Mouse (Mus musculus): ENCODE data around the gene Fbxo27. TPM values are rescaled to one million over a fixed set of nuclear protein-coding genes. Genes with fewer than 3 reads are reported as not detected.

The Fbxo27 gene
- total RNA-seq, 1 experiment, result 5.8 TPM

- H3K4me3 ChIP-seq (ENCODE audit: insufficient read depth in 1 of 2, low read depth in 1 of 2, low read length in 2 of 2, poor library complexity in 1 of 2, severe bottlenecking in 1 of 2), result no peak overlapping the region
- H3K4me1 ChIP-seq (ENCODE audit: control insufficient read depth in 2 of 2, insufficient read depth in 2 of 2, low read length in 2 of 2, poor library complexity in 1 of 2), result peaks cover 2 to 8% of the 10 kb centered on the region in 2 experiments; a peak in 3 of 4 replicates
- H3K9me3 ChIP-seq (ENCODE audit: control insufficient read depth, insufficient read depth, low read depth, low read length), result no peaks in the 10 kb centered on the region
- in situ Hi-C loops (cut with MboI; ENCODE audit: low sequenced_read_pairs in 2 of 2, unreplicated experiment in 2 of 2), result loop anchor here (5.0 to 10.0 kb wide), 2 partner anchors 102 to 115 kb away; no protein-coding TSS in a partner anchor
- H3K36me3 ChIP-seq (ENCODE audit: control insufficient read depth, insufficient read depth, low read length, poor library complexity, severe bottlenecking), result no peaks in the 10 kb centered on the region
- H3K9ac ChIP-seq (ENCODE audit: insufficient read depth, low read depth, low read length, poor library complexity, severe bottlenecking), result no peak overlapping the region; the same call in 1 of the 2 replicates
- no peak for DNase-seq (ENCODE audit: low read depth, low spot score)
- no peak for TF ChIP-seq ZC3H11A (IDR thresholded peaks at IDR 0.05; ENCODE audit: borderline replicate concordance, low read depth, low read length)
- TF ChIP-seq HCFC1 (IDR thresholded peaks at IDR 0.05; ENCODE audit: borderline replicate concordance, insufficient read depth, low read length), result no peak
- TF ChIP-seq MAFK (IDR thresholded peaks at IDR 0.05; ENCODE audit: insufficient read depth, low read depth, low read length), result no peak
- TF ChIP-seq CHD2 (IDR thresholded peaks at IDR 0.05; ENCODE audit: low read depth, low read length), result no peak
- TF ChIP-seq ZNF384 (IDR thresholded peaks at IDR 0.05; ENCODE audit: low read depth, low read length), result no peak
- H3K27ac ChIP-seq (ENCODE audit: insufficient read depth, low read depth, low read length, poor library complexity, severe bottlenecking), result peak overlapping the region; percentile 6; the same call in 1 of the 2 replicates
Measured at GRCm38 (mm10) chr7:28719650-28720049, 27.0 kb downstream of the Fbxo27 start.

DNA sequence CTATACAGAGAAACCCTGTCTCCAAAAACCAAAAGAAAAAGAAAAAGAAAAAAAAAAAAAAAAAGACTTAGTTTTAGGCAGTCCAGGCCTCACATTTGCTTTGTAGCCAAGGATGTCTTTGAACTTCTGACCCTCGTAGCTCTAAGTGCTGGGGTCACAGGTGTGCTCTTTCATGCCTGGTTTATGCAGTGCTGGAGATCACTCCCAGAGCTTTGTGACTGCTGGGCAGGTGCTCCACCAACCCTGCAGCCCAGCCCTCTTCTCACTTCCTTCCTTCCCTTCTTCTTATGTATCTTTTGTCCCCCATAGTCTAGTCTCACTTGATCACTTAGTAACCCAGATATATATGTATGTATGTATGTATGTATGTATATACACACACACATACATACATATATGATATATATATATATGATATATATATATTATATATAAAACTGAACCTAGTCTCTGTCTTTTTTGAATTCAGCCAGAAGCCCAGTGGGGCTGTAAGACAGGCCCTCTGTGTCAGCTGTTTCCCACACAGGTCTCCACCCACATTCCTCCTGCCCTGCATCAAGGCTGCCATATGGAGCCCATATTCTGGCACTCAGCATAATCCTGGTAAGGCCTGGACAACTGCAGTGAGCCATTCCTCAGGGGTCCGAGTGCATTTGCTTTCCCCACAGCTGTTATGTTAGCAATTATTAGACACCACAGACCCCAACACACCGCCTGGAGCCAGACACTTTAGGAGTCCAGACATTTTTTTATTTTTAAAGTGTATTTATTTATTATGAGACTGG, 28.3 kb downstream of the Fbxo27 start:
- Histone ChIP-seq H3K9ac (ENCODE audit: insufficient read depth, low read depth, low read length, poor library complexity, severe bottlenecking) (no peak overlapping the region), H3K9me3 (ENCODE audit: control insufficient read depth, insufficient read depth, low read depth, low read length) (no peaks in the 10 kb centered on the region), H3K4me3 (ENCODE audit: insufficient read depth in 1 of 2, low read depth in 1 of 2, low read length in 2 of 2, poor library complexity in 1 of 2, severe bottlenecking in 1 of 2) (no peak overlapping the region), H3K4me1 (ENCODE audit: control insufficient read depth in 2 of 2, insufficient read depth in 2 of 2, low read length in 2 of 2, poor library complexity in 1 of 2) (peaks cover 2 to 6% of the 10 kb centered on the region in 2 experiments; a peak in 3 of 4 replicates), H3K36me3 (ENCODE audit: control insufficient read depth, insufficient read depth, low read length, poor library complexity, severe bottlenecking) (peaks cover 2% of the 10 kb centered on the region; the same call in 1 of the 2 replicates), H3K27ac (ENCODE audit: insufficient read depth, low read depth, low read length, poor library complexity, severe bottlenecking) (no peak overlapping the region)
- TF ChIP-seq MAFK (IDR thresholded peaks at IDR 0.05; ENCODE audit: insufficient read depth, low read depth, low read length) (no peak), CHD2 (IDR thresholded peaks at IDR 0.05; ENCODE audit: low read depth, low read length) (no peak), ZNF384 (IDR thresholded peaks at IDR 0.05; ENCODE audit: low read depth, low read length) (no peak), ZC3H11A (IDR thresholded peaks at IDR 0.05; ENCODE audit: borderline replicate concordance, low read depth, low read length) (no peak), HCFC1 (IDR thresholded peaks at IDR 0.05; ENCODE audit: borderline replicate concordance, insufficient read depth, low read length) (no peak)
- in situ Hi-C loops (cut with MboI; ENCODE audit: low sequenced_read_pairs in 2 of 2, unreplicated experiment in 2 of 2), result loop anchor here in 1 of 2 experiments (10.0 kb wide), 1 partner anchor 116 kb away; no protein-coding TSS in a partner anchor
- no peak for DNase-seq (ENCODE audit: low read depth, low spot score)

DNA sequence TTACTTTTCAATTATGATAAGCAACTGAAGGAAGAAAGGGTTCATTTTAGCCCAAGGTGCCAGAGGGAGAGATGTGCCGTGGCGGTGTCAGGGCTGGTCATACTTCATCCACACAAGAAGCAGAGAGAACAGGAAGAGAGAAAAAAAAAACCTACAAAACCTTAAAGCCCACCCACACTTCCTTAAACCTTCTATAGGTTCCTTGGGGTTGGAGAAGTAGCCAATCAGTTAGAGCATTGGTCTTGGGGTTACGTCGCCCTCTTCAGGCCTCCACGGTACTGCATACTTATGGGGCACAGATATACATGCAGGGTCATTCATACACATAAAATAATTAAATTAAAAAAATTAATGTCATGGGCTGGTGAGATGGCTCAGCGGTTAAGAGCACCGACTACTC, 29.4 kb downstream of the Fbxo27 start:
- H3K27ac ChIP-seq (ENCODE audit: insufficient read depth, low read depth, low read length, poor library complexity, severe bottlenecking), result no peak overlapping the region

GRCm38 (mm10) chr7:28724613-28725012, 32.0 kb downstream of the Fbxo27 start:
- Histone ChIP-seq H3K4me3 (ENCODE audit: insufficient read depth in 1 of 2, low read depth in 1 of 2, low read length in 2 of 2, poor library complexity in 1 of 2, severe bottlenecking in 1 of 2) (no peak overlapping the region), H3K9me3 (ENCODE audit: control insufficient read depth, insufficient read depth, low read depth, low read length) (no peaks in the 10 kb centered on the region), H3K4me1 (ENCODE audit: control insufficient read depth in 2 of 2, insufficient read depth in 2 of 2, low read length in 2 of 2, poor library complexity in 1 of 2) (peaks cover 0 to 3% of the 10 kb centered on the region in 2 experiments; a peak in 2 of 4 replicates), H3K27ac (ENCODE audit: insufficient read depth, low read depth, low read length, poor library complexity, severe bottlenecking) (no peak overlapping the region), H3K36me3 (ENCODE audit: control insufficient read depth, insufficient read depth, low read length, poor library complexity, severe bottlenecking) (peaks cover 2% of the 10 kb centered on the region; the same call in 1 of the 2 replicates), H3K9ac (ENCODE audit: insufficient read depth, low read depth, low read length, poor library complexity, severe bottlenecking) (no peak overlapping the region)
- in situ Hi-C loops (cut with MboI; ENCODE audit: low sequenced_read_pairs in 2 of 2, unreplicated experiment in 2 of 2), result loop anchor here in 1 of 2 experiments (10.0 kb wide), 1 partner anchor 120 kb away; no protein-coding TSS in a partner anchor
- no peak for DNase-seq (ENCODE audit: low read depth, low spot score)
- TF ChIP-seq MAFK (IDR thresholded peaks at IDR 0.05; ENCODE audit: insufficient read depth, low read depth, low read length) (peak; percentile 84), CHD2 (IDR thresholded peaks at IDR 0.05; ENCODE audit: low read depth, low read length) (no peak)

More for the DNA sequence above, 29.4 kb downstream of the Fbxo27 start:
- DNase-seq (ENCODE audit: low read depth, low spot score), result no peak
- peaks cover 2% of the 10 kb centered on the region; the same call in 1 of the 2 replicates for H3K36me3 ChIP-seq (ENCODE audit: control insufficient read depth, insufficient read depth, low read length, poor library complexity, severe bottlenecking)
- in situ Hi-C loops (cut with MboI; ENCODE audit: low sequenced_read_pairs in 2 of 2, unreplicated experiment in 2 of 2), result loop anchor here in 1 of 2 experiments (10.0 kb wide), 1 partner anchor 117 kb away; no protein-coding TSS in a partner anchor
- no peak overlapping the region for H3K4me3 ChIP-seq (ENCODE audit: insufficient read depth in 1 of 2, low read depth in 1 of 2, low read length in 2 of 2, poor library complexity in 1 of 2, severe bottlenecking in 1 of 2)
- TF ChIP-seq MAFK (IDR thresholded peaks at IDR 0.05; ENCODE audit: insufficient read depth, low read depth, low read length), result no peak
- TF ChIP-seq ZNF384 (IDR thresholded peaks at IDR 0.05; ENCODE audit: low read depth, low read length), result peak; percentile 58; the same call in 1 of the 2 replicates
- TF ChIP-seq CHD2 (IDR thresholded peaks at IDR 0.05; ENCODE audit: low read depth, low read length), result no peak
- TF ChIP-seq ZC3H11A (IDR thresholded peaks at IDR 0.05; ENCODE audit: borderline replicate concordance, low read depth, low read length), result no peak
- TF ChIP-seq HCFC1 (IDR thresholded peaks at IDR 0.05; ENCODE audit: borderline replicate concordance, insufficient read depth, low read length), result no peak
- H3K9ac ChIP-seq (ENCODE audit: insufficient read depth, low read depth, low read length, poor library complexity, severe bottlenecking), result no peak overlapping the region
- H3K4me1 ChIP-seq (ENCODE audit: control insufficient read depth in 2 of 2, insufficient read depth in 2 of 2, low read length in 2 of 2, poor library complexity in 1 of 2), result peaks cover 0 to 3% of the 10 kb centered on the region in 2 experiments; a peak in 2 of 4 replicates
- H3K9me3 ChIP-seq (ENCODE audit: control insufficient read depth, insufficient read depth, low read depth, low read length), result no peaks in the 10 kb centered on the region

All from ES-E14 (cell line).